Mouse (Mus musculus) cerebellum, adult 9-11 months (tissue): ENCODE data around the gene Nav2.

Experiments used
- DNase-seq: peaks from one replicate; pipeline ENCODE4 v3.0.0; 2022

Gene Nav2

DNA sequence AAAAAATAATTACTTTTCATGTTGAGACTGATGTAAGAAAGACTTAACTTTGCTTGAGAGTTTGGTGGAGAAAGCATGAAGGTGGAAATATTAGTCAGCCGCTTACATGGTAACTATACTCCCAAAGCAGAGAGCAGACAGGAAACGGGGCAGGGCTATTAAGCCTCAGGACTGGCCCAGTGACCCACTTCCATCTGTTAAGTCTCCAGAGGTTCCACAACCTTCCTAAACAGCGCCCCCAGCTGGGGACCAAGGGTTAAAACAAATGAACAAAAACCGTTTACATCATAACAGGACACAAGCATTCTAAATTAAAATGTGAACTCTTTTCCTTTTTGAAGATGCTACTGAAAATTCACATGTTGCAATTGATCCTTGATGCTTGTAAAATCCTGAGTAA is 29.7 kb downstream of the Nav2 start:
- DNase-seq = no peak

DNA sequence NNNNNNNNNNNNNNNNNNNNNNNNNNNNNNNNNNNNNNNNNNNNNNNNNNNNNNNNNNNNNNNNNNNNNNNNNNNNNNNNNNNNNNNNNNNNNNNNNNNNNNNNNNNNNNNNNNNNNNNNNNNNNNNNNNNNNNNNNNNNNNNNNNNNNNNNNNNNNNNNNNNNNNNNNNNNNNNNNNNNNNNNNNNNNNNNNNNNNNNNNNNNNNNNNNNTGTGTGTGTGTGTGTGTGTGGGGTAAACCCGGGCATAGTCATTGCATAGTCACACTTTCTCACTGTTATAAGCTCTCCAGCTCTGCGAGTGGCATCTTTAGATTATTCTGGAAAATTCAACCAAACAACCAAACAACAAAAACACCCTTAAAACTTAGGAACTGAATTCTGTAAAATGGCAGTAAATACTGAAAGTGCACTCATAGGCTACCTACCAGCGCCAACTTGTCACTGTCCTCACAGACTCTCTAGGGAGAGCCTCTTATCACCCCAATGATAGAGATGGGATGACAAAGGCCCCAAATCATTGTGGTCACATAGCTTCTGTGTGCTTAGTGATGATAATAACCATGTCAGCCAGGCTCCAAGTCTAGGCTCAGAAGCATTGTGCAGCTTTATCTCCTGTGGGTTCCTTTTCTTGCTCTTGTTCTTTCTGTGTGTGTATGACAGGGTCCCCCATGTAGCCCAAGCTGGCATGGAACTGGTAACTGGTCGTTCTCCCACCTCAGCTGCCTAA is 40.0 kb downstream of the Nav2 start:
- no peak for DNase-seq

- no peak for DNase-seq
Measured at GRCm38 (mm10) chr7:48954501-48954900, 46.0 kb downstream of the Nav2 start.

GRCm38 (mm10) chr7:48958528-48959315 is 50.2 kb downstream of the Nav2 start:
- peak; percentile 93 for DNase-seq

GRCm38 (mm10) chr7:48959316-48959661 is 50.8 kb downstream of the Nav2 start:
- peak; percentile 32 for DNase-seq

GRCm38 (mm10) chr7:48960152-48960551 is 51.6 kb downstream of the Nav2 start:
- peak; percentile 38 for DNase-seq

DNA sequence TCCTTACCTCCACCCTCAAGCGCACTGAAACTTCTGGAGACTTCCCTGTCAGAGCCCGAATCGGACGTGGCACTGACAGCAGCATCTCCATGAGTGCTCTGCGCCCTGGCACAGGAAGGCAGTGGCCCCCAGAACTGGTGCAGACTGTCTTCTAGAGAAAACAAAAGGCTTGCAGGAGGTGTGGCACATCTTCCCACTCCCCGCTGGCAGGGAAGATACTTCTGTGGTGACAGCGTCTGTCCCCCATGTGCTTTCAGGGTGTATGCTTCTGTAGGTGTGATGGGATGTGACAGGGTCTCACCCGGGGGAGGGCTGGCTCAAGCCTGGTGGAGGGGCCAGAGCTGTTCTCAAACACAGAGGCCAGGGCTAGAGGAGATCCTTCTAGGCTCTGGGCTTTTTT is 53.0 kb downstream of the Nav2 start:
- peak; percentile 53 for DNase-seq

- no peak for DNase-seq
Measured at GRCm38 (mm10) chr7:48961935-48962334, 53.4 kb downstream of the Nav2 start.

GRCm38 (mm10) chr7:48963112-48963511 is 54.6 kb downstream of the Nav2 start:
- no peak for DNase-seq

GRCm38 (mm10) chr7:48963554-48963953 is 55.0 kb downstream of the Nav2 start:
- DNase-seq = no peak

DNA sequence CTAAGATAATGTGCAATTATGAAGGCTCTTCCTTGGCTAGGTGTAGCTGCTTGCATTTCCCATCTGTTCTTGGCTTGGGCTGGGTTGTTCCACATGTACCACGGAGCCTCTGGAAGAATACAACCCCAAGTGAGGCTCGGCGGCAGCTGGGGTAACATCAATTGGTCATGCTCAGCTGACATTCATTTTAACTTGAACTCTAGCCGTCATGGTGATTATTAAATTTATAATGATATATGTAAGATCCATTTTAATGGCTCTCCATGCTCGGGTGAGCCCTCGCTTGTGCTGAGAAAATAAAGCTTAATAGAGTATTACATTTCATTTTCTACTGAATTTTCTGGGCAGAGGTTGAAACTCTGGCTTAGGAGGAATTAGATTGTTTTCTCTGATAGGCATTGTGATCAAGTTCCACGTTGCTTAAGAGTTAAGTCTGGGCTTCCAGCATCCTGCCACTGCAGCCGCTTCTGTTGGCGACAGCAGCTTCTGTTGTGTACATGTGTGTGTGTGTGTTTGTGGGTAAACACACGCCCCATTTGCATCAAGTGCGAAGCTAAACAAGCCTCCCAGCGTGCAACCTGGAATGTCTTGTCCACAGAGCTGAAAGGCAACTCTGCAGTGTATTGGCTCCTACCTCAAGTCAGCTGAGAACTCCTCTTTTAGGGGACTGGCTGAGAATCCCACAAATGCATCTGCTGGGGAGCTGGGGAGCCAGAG is 57.4 kb downstream of the Nav2 start:
- no peak for DNase-seq

DNA sequence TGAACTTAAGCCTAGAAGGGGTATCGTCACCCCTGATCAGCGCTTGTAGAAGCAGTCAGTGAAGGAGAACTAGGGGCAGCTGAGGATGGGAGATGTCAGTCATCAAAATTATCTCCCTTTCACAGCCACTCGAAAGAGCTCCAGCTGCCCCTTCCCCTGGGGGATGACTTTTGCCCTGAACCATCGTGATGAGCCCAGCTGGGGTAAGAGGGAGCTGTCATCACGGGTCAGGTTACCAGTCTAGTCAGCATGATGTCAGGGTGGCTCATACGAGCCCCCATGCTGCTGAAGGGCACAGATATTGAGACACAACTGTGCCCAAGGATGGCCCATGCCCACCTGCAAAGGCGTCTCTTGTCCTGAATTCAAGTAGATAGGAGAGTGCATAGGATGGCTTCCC is 72.5 kb downstream of the Nav2 start:
- no peak for DNase-seq

- DNase-seq = no peak
Measured at GRCm38 (mm10) chr7:48981814-48982213, 73.3 kb downstream of the Nav2 start.

DNA sequence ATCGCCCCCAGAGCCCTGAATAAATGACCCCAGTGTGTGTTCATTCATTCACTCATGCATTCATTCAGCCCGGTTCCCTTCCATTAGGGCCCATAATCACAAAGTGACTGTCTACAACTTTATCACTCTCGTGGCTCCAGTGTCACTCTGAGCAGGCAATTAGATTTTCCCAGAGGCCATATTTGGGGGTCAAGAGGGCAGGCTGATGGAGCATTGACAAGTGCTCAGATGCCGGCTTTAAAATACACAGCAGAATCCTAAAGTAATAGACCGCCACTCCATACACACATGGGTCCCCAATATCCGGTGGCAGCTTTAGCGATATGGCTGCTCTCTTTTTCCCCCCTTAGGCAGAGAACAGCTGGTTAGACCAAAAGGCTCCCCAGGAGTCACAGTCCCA is 74.1 kb downstream of the Nav2 start:
- no peak for DNase-seq

- DNase-seq = no peak
Measured at GRCm38 (mm10) chr7:48991911-48992552, 83.5 kb downstream of the Nav2 start.

DNA sequence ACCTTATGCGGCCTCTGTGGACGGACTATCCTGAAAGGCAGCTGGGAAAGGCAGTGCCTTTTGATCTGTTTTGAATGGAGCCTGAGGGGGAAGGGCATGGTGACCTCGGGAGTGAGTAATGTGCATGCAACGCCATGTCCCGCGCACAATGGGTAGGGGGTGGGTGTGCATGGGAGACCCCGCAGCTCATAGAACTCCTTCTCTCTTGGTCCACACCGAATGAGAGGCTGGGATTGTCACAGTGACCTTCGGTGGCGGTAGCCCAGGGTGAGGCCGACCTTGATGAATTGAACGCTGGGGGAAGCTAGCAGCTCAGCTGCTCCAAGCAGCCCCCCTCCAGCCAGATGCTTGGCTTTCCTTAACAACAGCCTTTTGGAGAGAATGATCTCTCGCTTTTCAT is 86.7 kb downstream of the Nav2 start:
- DNase-seq = no peak

DNA sequence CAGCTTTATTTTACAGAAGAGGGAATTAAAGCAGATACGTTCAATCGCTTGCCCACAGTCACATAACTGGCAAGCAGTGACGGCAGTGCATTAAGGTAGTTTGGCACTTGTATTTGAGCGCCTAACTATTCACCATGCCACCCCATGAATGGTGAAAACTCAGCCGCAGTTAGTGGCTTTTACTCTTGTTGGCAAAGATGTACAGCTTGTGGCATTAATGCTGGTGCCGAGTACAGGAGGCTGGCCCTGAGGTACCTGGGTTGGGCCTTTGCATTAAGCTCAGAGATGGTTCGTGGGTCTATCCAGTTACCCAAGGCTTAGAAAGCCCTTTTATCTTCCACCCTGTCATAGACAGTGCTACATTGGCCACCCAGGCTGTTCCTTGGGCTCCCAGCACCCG is 87.2 kb downstream of the Nav2 start:
- DNase-seq = no peak

- DNase-seq = no peak
Measured at GRCm38 (mm10) chr7:48996829-48997228, 88.3 kb downstream of the Nav2 start.

DNA sequence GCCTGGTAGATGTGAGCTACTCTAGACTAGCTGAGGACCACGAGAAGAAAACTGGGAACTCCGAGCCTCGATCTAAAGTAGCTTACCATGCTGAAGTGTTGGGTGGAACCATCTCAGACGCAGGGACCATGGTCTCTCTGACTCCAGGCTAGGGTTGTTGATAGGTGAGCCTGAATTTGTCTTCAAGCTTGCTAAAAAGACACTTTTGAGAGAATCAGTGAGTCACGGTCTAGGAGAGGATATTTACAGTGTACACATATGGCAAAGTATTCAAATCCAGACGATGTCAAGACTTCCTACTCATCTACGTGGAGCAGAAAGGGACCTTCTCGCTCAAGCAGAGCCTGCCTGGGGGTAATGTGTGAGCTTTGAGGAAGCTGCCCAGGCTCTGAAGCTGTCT is 89.6 kb downstream of the Nav2 start:
- DNase-seq = no peak

GRCm38 (mm10) chr7:48998595-48998994 is 90.1 kb downstream of the Nav2 start:
- no peak for DNase-seq

- DNase-seq = no peak
Measured at GRCm38 (mm10) chr7:49000816-49001215, 92.3 kb downstream of the Nav2 start.

- no peak for DNase-seq
Measured at GRCm38 (mm10) chr7:49004402-49004801, 95.9 kb downstream of the Nav2 start.

DNA sequence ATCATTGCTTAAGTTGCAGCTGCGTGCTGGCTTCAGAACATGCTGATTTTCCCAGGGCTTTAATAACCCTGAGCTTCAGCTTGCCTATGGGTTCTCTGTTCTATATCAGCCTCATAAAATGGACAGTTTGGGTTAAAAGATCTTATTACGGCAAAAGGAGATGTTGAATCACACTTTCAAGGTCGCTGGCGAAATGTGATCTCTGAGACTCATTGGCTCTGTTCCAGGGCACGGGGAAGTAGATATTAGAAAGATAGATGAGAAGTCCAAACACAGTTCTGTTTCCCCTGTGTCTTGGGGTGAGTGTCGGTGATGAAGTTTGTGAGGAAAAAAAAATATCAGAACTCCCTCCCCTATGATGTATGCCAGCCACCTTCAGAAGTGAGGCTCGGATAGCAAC is 98.4 kb downstream of the Nav2 start:
- no peak for DNase-seq
